Mouse (Mus musculus) hindbrain, embryonic 11.5 days (tissue): ENCODE measurements around the gene Fgr. TPM values are rescaled to one million over a fixed set of nuclear protein-coding genes. Genes with fewer than 3 reads are reported as not detected.

Experiments
- ATAC-seq: fragments of 200-750 bp; cut with Nextera tagmentation; 2 replicates; pipeline ENCODE4 v1.8.0; 2017; ENCODE audit warnings: mild to moderate bottlenecking, moderate TSS enrichment, moderate library complexity; ENCODE audit not compliant: low FRiP score
- DNase-seq: peaks from one replicate; pipeline ENCODE4 v3.0.0-alpha.2; 2015; ENCODE audit warnings: low spot score
- H3K27ac ChIP-seq: fragments of 300-500 bp; sonication (generic); 2 replicates; pipeline ENCODE4 v1.5.1; 2014; ENCODE audit warnings: mild to moderate bottlenecking, low read depth, low read length
- H3K27me3 ChIP-seq: fragments of 300-500 bp; sonication (generic); 2 replicates; pipeline ENCODE4 v1.6.1; 2014; ENCODE audit warnings: mild to moderate bottlenecking, low read length, moderate library complexity, mixed read lengths; ENCODE audit not compliant: control insufficient read depth, insufficient read depth
- H3K36me3 ChIP-seq: fragments of 300-500 bp; sonication (generic); 2 replicates; pipeline ENCODE4 v1.6.1; 2014; ENCODE audit warnings: mild to moderate bottlenecking, low read length, moderate library complexity, mixed read lengths; ENCODE audit not compliant: control insufficient read depth, insufficient read depth
- H3K4me1 ChIP-seq: fragments of 300-500 bp; sonication (generic); replicated peaks from 2 replicates; pipeline ENCODE4 v1.6.1; 2014; ENCODE audit warnings: low read length, mixed read lengths; ENCODE audit not compliant: control insufficient read depth, insufficient read depth
- H3K4me2 ChIP-seq: fragments of 300-500 bp; sonication (generic); replicated peaks from 2 replicates; pipeline ENCODE4 v1.6.1; 2014; ENCODE audit warnings: mild to moderate bottlenecking, low read depth, low read length
- H3K4me3 ChIP-seq: fragments of 300-500 bp; sonication (generic); 2 replicates; pipeline ENCODE4 v1.5.1; 2014; ENCODE audit warnings: low read depth, low read length
- H3K9ac ChIP-seq: fragments of 300-500 bp; sonication (generic); 2 replicates; pipeline ENCODE4 v1.6.1; 2014; ENCODE audit warnings: low read depth, low read length
- H3K9me3 ChIP-seq: fragments of 300-500 bp; sonication (generic); 2 replicates; pipeline ENCODE4 v1.6.1; 2016; ENCODE audit warnings: low read length; ENCODE audit not compliant: control insufficient read depth
- WGBS: fragments of 180-500 bp; shearing (Covaris S2); extraction: QIAGEN DNeasy Blood & Tissue Kit; methylation state at CpG from one replicate; pipeline ENCODE4 v1.1.7; 2014; 5-methylcytosine and 5-hydroxymethylcytosine counted together
- polyA plus RNA-seq: library from polyadenylated mRNA; unstranded; fragments of >200 nt; fragmentation: Nextera tagmentation; extraction: Ambion mirVana; gene quantifications from 2 replicates; pipeline ENCODE4 v1.2.1, GENCODE M21; 2014

Fgr gene
- polyA plus RNA-seq, 1 experiment from 2014 or later: 0.34 TPM

- peaks cover 21% of the 10 kb centered on the region for H3K4me1 ChIP-seq
- 86% methylated on average over 6 of the region's 6 CpGs for WGBS
- DNase-seq: no peak
These were observed 54.3 kb downstream of the Fgr start for GRCm38 (mm10) chr4:133028193-133028592.

GRCm38 (mm10) chr4:133028875-133029274 is 55.0 kb downstream of the Fgr start:
- WGBS: 79% methylated on average over 6 of the region's 6 CpGs

More at GRCm38 (mm10) chr4:133028193-133028592, 54.3 kb downstream of the Fgr start:
- no peak for ATAC-seq
- H3K4me2 ChIP-seq: no peak overlapping the region
- no peak overlapping the region for H3K4me3 ChIP-seq
- no peaks in the 10 kb centered on the region for H3K27me3 ChIP-seq
- no peaks in the 10 kb centered on the region for H3K9me3 ChIP-seq
- no peaks in the 10 kb centered on the region for H3K36me3 ChIP-seq
- H3K27ac ChIP-seq: no peak overlapping the region
- no peak overlapping the region for H3K9ac ChIP-seq

GRCm38 (mm10) chr4:133032410-133033095 is 58.7 kb downstream of the Fgr start:
- no peak overlapping the region for H3K4me3 ChIP-seq
- DNase-seq (no peak), ATAC-seq (no peak)
- no peak overlapping the region for H3K9ac ChIP-seq
- WGBS: 87% methylated on average over 8 of the region's 8 CpGs
- H3K4me2 ChIP-seq: no peak overlapping the region
- no peaks in the 10 kb centered on the region for H3K36me3 ChIP-seq
- peaks cover 2% of the 10 kb centered on the region for H3K4me1 ChIP-seq
- no peak overlapping the region for H3K27ac ChIP-seq
- no peaks in the 10 kb centered on the region for H3K9me3 ChIP-seq
- peaks cover 9% of the 10 kb centered on the region for H3K27me3 ChIP-seq

More at GRCm38 (mm10) chr4:133028875-133029274, 55.0 kb downstream of the Fgr start:
- H3K4me3 ChIP-seq: no peak overlapping the region
- H3K27me3 ChIP-seq: no peaks in the 10 kb centered on the region
- H3K9me3 ChIP-seq: no peaks in the 10 kb centered on the region
- ATAC-seq (no peak), DNase-seq (no peak)
- peaks cover 18% of the 10 kb centered on the region for H3K4me1 ChIP-seq
- no peak overlapping the region for H3K4me2 ChIP-seq
- no peak overlapping the region for H3K9ac ChIP-seq
- no peaks in the 10 kb centered on the region for H3K36me3 ChIP-seq
- no peak overlapping the region for H3K27ac ChIP-seq

GRCm38 (mm10) chr4:133034478-133034877 is 60.6 kb downstream of the Fgr start:
- Histone ChIP-seq H3K4me3 (no peak overlapping the region), H3K27me3 (peaks cover 17% of the 10 kb centered on the region), H3K9ac (no peak overlapping the region), H3K4me1 (peaks cover 13% of the 10 kb centered on the region), H3K4me2 (no peak overlapping the region), H3K36me3 (no peaks in the 10 kb centered on the region), H3K27ac (no peak overlapping the region), H3K9me3 (no peaks in the 10 kb centered on the region)
- ATAC-seq (no peak), DNase-seq (no peak)
- WGBS: 79% methylated on average over 10 of the region's 10 CpGs

- H3K27ac ChIP-seq: no peak overlapping the region
- H3K27me3 ChIP-seq: peaks cover 22% of the 10 kb centered on the region
- H3K4me1 ChIP-seq: peaks cover 17% of the 10 kb centered on the region
- DNase-seq (no peak), ATAC-seq (no peak)
- H3K4me2 ChIP-seq: no peak overlapping the region
- no peak overlapping the region for H3K4me3 ChIP-seq
- no peaks in the 10 kb centered on the region for H3K9me3 ChIP-seq
- WGBS: 100% methylated on average over 1 of the region's 1 CpGs
- no peaks in the 10 kb centered on the region for H3K36me3 ChIP-seq
- no peak overlapping the region for H3K9ac ChIP-seq
These were observed 61.6 kb downstream of the Fgr start for GRCm38 (mm10) chr4:133035446-133035845.

- Histone ChIP-seq H3K4me3 (no peak overlapping the region), H3K4me1 (peaks cover 17% of the 10 kb centered on the region), H3K27ac (no peak overlapping the region), H3K9ac (no peak overlapping the region), H3K36me3 (no peaks in the 10 kb centered on the region), H3K4me2 (no peak overlapping the region), H3K9me3 (no peaks in the 10 kb centered on the region), H3K27me3 (peaks cover 25% of the 10 kb centered on the region)
- ATAC-seq (no peak), DNase-seq (no peak)
- 91% methylated on average over 3 of the region's 3 CpGs for WGBS
These were observed 62.1 kb downstream of the Fgr start for GRCm38 (mm10) chr4:133035946-133036345.

GRCm38 (mm10) chr4:133037293-133037692 is 63.4 kb downstream of the Fgr start:
- no peak overlapping the region for H3K4me2 ChIP-seq

GRCm38 (mm10) chr4:133037798-133038197 is 63.9 kb downstream of the Fgr start:
- no peak overlapping the region for H3K4me3 ChIP-seq
- 23% methylated on average over 6 of the region's 6 CpGs for WGBS
- no peak overlapping the region for H3K27ac ChIP-seq
- no peak for DNase-seq
- no peaks in the 10 kb centered on the region for H3K36me3 ChIP-seq
- H3K9ac ChIP-seq: no peak overlapping the region
- no peaks in the 10 kb centered on the region for H3K9me3 ChIP-seq
- no peak for ATAC-seq
- peak overlapping the region; percentile 100 for H3K4me2 ChIP-seq
- H3K27me3 ChIP-seq: peaks cover 25% of the 10 kb centered on the region
- H3K4me1 ChIP-seq: peaks cover 31% of the 10 kb centered on the region

More at GRCm38 (mm10) chr4:133037293-133037692, 63.4 kb downstream of the Fgr start:
- Histone ChIP-seq H3K9ac (no peak overlapping the region), H3K4me1 (peaks cover 27% of the 10 kb centered on the region), H3K4me3 (no peak overlapping the region), H3K27me3 (peaks cover 25% of the 10 kb centered on the region), H3K27ac (no peak overlapping the region), H3K9me3 (no peaks in the 10 kb centered on the region), H3K36me3 (no peaks in the 10 kb centered on the region)
- no peak for DNase-seq
- WGBS: 36% methylated on average over 9 of the region's 9 CpGs
- no peak for ATAC-seq

- Histone ChIP-seq H3K9me3 (no peaks in the 10 kb centered on the region), H3K4me1 (peaks cover 39% of the 10 kb centered on the region), H3K4me3 (peak overlapping the region; percentile 52), H3K27ac (peak overlapping the region; percentile 78), H3K4me2 (peak overlapping the region; percentile 100), H3K36me3 (no peaks in the 10 kb centered on the region), H3K27me3 (peaks cover 25% of the 10 kb centered on the region), H3K9ac (peak overlapping the region; percentile 76)
- DNase-seq: peak; percentile 76
- WGBS: under 1% methylated on average over 38 of the region's 76 CpGs
- ATAC-seq: peak; percentile 41; the same call in 1 of the 2 replicates
These were observed 64.7 kb downstream of the Fgr start for GRCm38 (mm10) chr4:133038521-133039115.
